ENCODE assay signal across 8 mouse cellular contexts in the genomic region with DNA sequence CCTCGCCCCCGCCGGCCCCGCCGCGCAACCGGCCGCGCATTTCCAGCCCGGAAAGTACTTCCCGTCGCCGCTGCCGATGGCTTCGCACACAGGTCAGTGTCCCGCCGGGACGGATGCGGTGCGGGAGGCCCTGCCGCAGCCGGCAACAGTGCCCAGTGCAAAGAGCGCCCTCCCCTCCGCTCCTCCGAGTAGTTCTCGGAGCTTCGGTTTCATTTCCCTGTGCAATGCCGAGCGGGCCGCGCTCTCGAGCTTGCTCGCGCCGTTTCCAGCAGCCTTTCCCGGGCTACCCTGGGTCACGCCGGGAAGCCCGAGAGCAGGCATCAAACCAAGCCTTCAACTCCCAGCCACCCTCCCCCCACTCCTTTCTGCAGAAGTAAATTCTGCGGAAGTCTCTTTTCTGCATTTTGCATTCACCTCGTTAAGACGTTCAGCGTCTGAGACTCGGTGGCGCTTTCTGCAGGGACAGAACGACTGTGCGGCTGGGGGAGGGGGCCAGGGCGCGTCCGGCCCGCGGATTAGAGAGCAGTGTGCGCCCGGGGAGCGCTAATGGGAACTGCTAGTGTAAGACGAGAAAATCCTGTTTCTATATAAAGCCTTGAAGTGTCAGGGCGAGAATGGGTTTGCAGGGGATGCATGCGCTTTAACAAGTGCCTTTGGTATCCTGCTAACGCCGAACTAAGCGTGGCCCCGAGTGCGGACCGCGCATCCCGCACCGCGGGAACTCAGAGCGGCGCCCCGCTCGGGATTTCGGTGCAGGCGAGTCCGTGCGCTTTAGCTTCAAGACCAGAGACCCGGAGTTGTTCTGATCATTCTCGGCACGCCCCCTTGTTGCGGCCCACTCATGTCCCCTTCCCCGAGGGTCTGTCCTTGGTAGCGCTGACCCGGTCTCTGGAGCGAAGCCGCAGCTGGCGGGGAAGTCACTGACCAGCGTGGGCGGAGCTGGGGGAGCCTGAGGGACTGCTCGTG. TPM values are rescaled to one million over a fixed set of nuclear protein-coding genes. Genes with fewer than 3 reads are reported as not detected.
DNase-seq lines count a peak whose midpoint lies in the region; ATAC-seq lines count a peak whose summit lies in the region.

No protein-coding gene starts in this region.

- WGBS in embryonic facial prominence, embryonic 13.5 days, result under 1% methylated on average over 89 of the region's 89 CpGs
- under 1% methylated on average over 84 of the region's 89 CpGs for WGBS in limb, embryonic 12.5 days
- under 1% methylated on average over 87 of the region's 89 CpGs for WGBS in midbrain, embryonic 12.5 days

- peak overlapping the region; percentile 99 for H3K9ac ChIP-seq in embryonic facial prominence, embryonic 13.5 days
- H3K9ac ChIP-seq in limb, embryonic 12.5 days (replicated peaks), result peak overlapping the region; percentile 100
- peak overlapping the region; percentile 100 for H3K9ac ChIP-seq in midbrain, embryonic 12.5 days (replicated peaks)

- H3K4me3 ChIP-seq in embryonic facial prominence, embryonic 13.5 days, result peak overlapping the region; percentile 91
- H3K4me3 ChIP-seq in limb, embryonic 12.5 days (replicated peaks), result peak overlapping the region; percentile 92
- peak overlapping the region; percentile 97 for H3K4me3 ChIP-seq in midbrain, embryonic 12.5 days

- H3K27me3 ChIP-seq in embryonic facial prominence, embryonic 13.5 days, result no peaks in the 10 kb centered on the region
- no peaks in the 10 kb centered on the region for H3K27me3 ChIP-seq in limb, embryonic 12.5 days
- H3K27me3 ChIP-seq in midbrain, embryonic 12.5 days, result no peaks in the 10 kb centered on the region

- no peak for ATAC-seq in embryonic facial prominence, embryonic 13.5 days (ENCODE audit: insufficient number of reproducible peaks, insufficient read depth, low FRiP score, low TSS enrichment, low read depth)
- no peak for ATAC-seq in limb, embryonic 12.5 days (ENCODE audit: insufficient number of reproducible peaks, insufficient read depth, low FRiP score, low TSS enrichment, low read depth)
- no peak for ATAC-seq in midbrain, embryonic 12.5 days (ENCODE audit: low FRiP score, low read depth)

- H3K36me3 ChIP-seq in embryonic facial prominence, embryonic 13.5 days, result 0 out of 2 replicates have a peak, but pooled peaks cover 11% of the 10 kb centered on the region
- peaks cover 15% of the 10 kb centered on the region for H3K36me3 ChIP-seq in limb, embryonic 12.5 days
- H3K36me3 ChIP-seq in midbrain, embryonic 12.5 days, result peaks cover 7% of the 10 kb centered on the region; the same call in 1 of the 2 replicates

- peak overlapping the region; percentile 99 for H3K4me2 ChIP-seq in embryonic facial prominence, embryonic 13.5 days
- H3K4me2 ChIP-seq in limb, embryonic 12.5 days, result peak overlapping the region; percentile 97
- peak overlapping the region; percentile 90 for H3K4me2 ChIP-seq in midbrain, embryonic 12.5 days (replicated peaks)

- H3K27ac ChIP-seq in embryonic facial prominence, embryonic 13.5 days, result peak overlapping the region; percentile 95
- H3K27ac ChIP-seq in limb, embryonic 12.5 days, result peak overlapping the region; percentile 98
- peak overlapping the region; percentile 99 for H3K27ac ChIP-seq in midbrain, embryonic 12.5 days (replicated peaks)

- peaks cover 52% of the 10 kb centered on the region for H3K4me1 ChIP-seq in embryonic facial prominence, embryonic 13.5 days
- H3K4me1 ChIP-seq in limb, embryonic 12.5 days (replicated peaks), result peaks cover 49% of the 10 kb centered on the region
- H3K4me1 ChIP-seq in midbrain, embryonic 12.5 days, result peaks cover 37% of the 10 kb centered on the region

- no peaks in the 10 kb centered on the region for H3K9me3 ChIP-seq in embryonic facial prominence, embryonic 13.5 days
- no peaks in the 10 kb centered on the region for H3K9me3 ChIP-seq in limb, embryonic 12.5 days
- H3K9me3 ChIP-seq in midbrain, embryonic 12.5 days, result no peaks in the 10 kb centered on the region

- DNase-seq in adrenal gland, adult 18-20 months (ENCODE audit: low spot score in 2 of 2), result peak; percentile 59 to 65
- no peak for DNase-seq in adrenal gland, postnatal 4 days (ENCODE audit: low spot score in 2 of 2)
- peak; percentile 80 for DNase-seq in ZHBTc4 (ENCODE audit: low read depth, low spot score)
- DNase-seq in heart, postnatal 4 days, result peak; percentile 73
- peak; percentile 44 for DNase-seq in thymus, postnatal 0 days (ENCODE audit: low spot score)

RNA-seq across cellular contexts. Expression of a gene that starts 4.7 kb away (rescaled TPM):
- 1 to 10 TPM; 7.8 to 8.9 TPM for total RNA-seq in adrenal gland, adult 18-20 months (2021)
- total RNA-seq in adrenal gland, postnatal 4 days (2021), result 10 to 100 TPM; 25.3 to 26.7 TPM
- 13.1 and 13.9 TPM in 2 replicates for polyA plus RNA-seq in embryonic facial prominence, embryonic 13.5 days (2015; fragmentation: Nextera tagmentation; extraction: Ambion mirVana)
- total RNA-seq in heart, postnatal 4 days (2021), result 10 to 100 TPM; 14.1 to 16.5 TPM
- polyA plus RNA-seq in limb, embryonic 12.5 days (2016; fragmentation: Nextera tagmentation; extraction: Ambion mirVana), result 18.3 and 18.5 TPM in 2 replicates
- 25.1 and 26.1 TPM in 2 replicates for polyA plus RNA-seq in midbrain, embryonic 12.5 days (2016; fragmentation: Nextera tagmentation; extraction: Ambion mirVana)
- 3.3 and 4.6 TPM in 2 replicates for polyA plus RNA-seq in thymus, postnatal 0 days (2015; fragmentation: Nextera tagmentation; extraction: Ambion mirVana)

Comparison
In these comparisons a context has a peak if more than half of its experiments do, and no peak if none do; other contexts are left out.
1. DNase-seq: peak in adrenal gland, adult 18-20 months (2 of 2), ZHBTc4 (single experiment), heart, postnatal 4 days (single experiment) and thymus, postnatal 0 days (single experiment); none in adrenal gland, postnatal 4 days (0 of 2).
2. Peak in every context shown above with its lines, with median percentiles within 50 percentile points of each other: H3K27ac ChIP-seq, H3K4me2 ChIP-seq, H3K4me3 ChIP-seq and H3K9ac ChIP-seq.